Mouse (Mus musculus): Measurements from ENCODE around the gene B4galt7.

GRCm38 (mm10) chr13:55574321-55574720, 25.4 kb upstream of the B4galt7 start:
- no peak for TF ChIP-seq CTCF (IDR thresholded peaks at IDR 0.05; ENCODE audit: insufficient read depth, low read depth, low read length)
- no peak for TF ChIP-seq POLR2A (IDR thresholded peaks at IDR 0.05; ENCODE audit: insufficient read depth, low read depth, low read length)

Data from olfactory bulb, adult 2 months (tissue).